Comparison of ENCODE assay signal across 9 mouse cellular contexts in genomic region chr12:8922369-8923124, GRCm38 (mm10). TPM values are rescaled to one million over a fixed set of nuclear protein-coding genes. Genes with fewer than 3 reads are reported as not detected.
DNase-seq lines count a peak whose midpoint lies in the region; ATAC-seq and TF ChIP-seq lines count a peak whose summit lies in the region.
"Had no signal": no experiment of that assay in that cellular context is flagged by ENCODE, and none has a peak within 500 bp of the region (broad histone marks: within the 10 kb centered on the region; RNA-seq: fewer than 3 reads in every experiment).

No protein-coding gene starts in this region.

- no peak for ATAC-seq in limb, embryonic 11.5 days (ENCODE audit: insufficient number of reproducible peaks, low FRiP score, low TSS enrichment, low read depth)
- no peak for ATAC-seq in neural tube, embryonic 13.5 days (ENCODE audit: low read depth)

- peak overlapping the region; percentile 71 for H3K4me3 ChIP-seq in cerebellum, adult 2 months (replicated peaks; ENCODE audit: insufficient read depth, low read depth, low read length)
- peak overlapping the region; percentile 81 for H3K4me3 ChIP-seq in limb, embryonic 11.5 days (ENCODE audit: low read depth, low read length)
- peak overlapping the region; percentile 68 for H3K4me3 ChIP-seq in neural tube, embryonic 13.5 days

- no peak for TF ChIP-seq POLR2A in cerebellum, adult 2 months (IDR thresholded peaks at IDR 0.05; ENCODE audit: borderline replicate concordance, insufficient read depth, low read length)

- peaks cover 4% of the 10 kb centered on the region; the same call in 1 of the 2 replicates for H3K36me3 ChIP-seq in limb, embryonic 11.5 days (ENCODE audit: control insufficient read depth, insufficient read depth, low read length)
- H3K36me3 ChIP-seq in neural tube, embryonic 13.5 days: 0 out of 2 replicates have a peak, but pooled peaks cover 4% of the 10 kb centered on the region

- no peak for TF ChIP-seq CTCF in cerebellum, adult 2 months (IDR thresholded peaks at IDR 0.05; ENCODE audit: borderline replicate concordance, insufficient read depth, low read depth, low read length)

- under 1% methylated on average over 30 of the region's 30 CpGs for WGBS in cerebellum, adult 2 months
- WGBS in limb, embryonic 11.5 days: 4% methylated on average over 30 of the region's 30 CpGs
- 5% methylated on average over 30 of the region's 30 CpGs for WGBS in neural tube, embryonic 13.5 days

- peak overlapping the region; percentile 93 for H3K4me2 ChIP-seq in limb, embryonic 11.5 days (ENCODE audit: low read depth, severe bottlenecking)
- peak overlapping the region; percentile 78 for H3K4me2 ChIP-seq in neural tube, embryonic 13.5 days

- intact Hi-C loops in gastrocnemius, postnatal 14 days (cut with DNase I; ENCODE audit: low total_unique reads): no loop called here

- H3K27me3 ChIP-seq in cerebellum, adult 2 months (ENCODE audit: control insufficient read depth, insufficient read depth, low read length): no peaks in the 10 kb centered on the region
- no peaks in the 10 kb centered on the region for H3K27me3 ChIP-seq in limb, embryonic 11.5 days (ENCODE audit: control insufficient read depth, insufficient read depth, low read length)
- no peaks in the 10 kb centered on the region for H3K27me3 ChIP-seq in neural tube, embryonic 13.5 days

- peak in 1 of 2 experiments; percentile 36 for DNase-seq in cerebellum, adult 2 months
- no peak for DNase-seq in cerebellum, postnatal 25 days
- peak; percentile 35 for DNase-seq in thymus, postnatal 14 days
- no peak for DNase-seq in thymus, postnatal 25 days
- DNase-seq in limb, embryonic 11.5 days (ENCODE audit: low spot score): no peak
- DNase-seq in gastrocnemius, postnatal 14 days: no peak
- no peak for DNase-seq in cerebellum, adult 9-11 months

- peak overlapping the region; percentile 94 for H3K9ac ChIP-seq in limb, embryonic 11.5 days (ENCODE audit: low read length)
- H3K9ac ChIP-seq in neural tube, embryonic 13.5 days: peak overlapping the region; percentile 85

- H3K27ac ChIP-seq in cerebellum, adult 2 months (ENCODE audit: insufficient read depth, low read length): peak overlapping the region; percentile 90
- peak overlapping the region; percentile 96 for H3K27ac ChIP-seq in limb, embryonic 11.5 days (replicated peaks; ENCODE audit: low read depth, low read length)
- H3K27ac ChIP-seq in neural tube, embryonic 13.5 days (replicated peaks): peak overlapping the region; percentile 97

- H3K9me3 ChIP-seq in limb, embryonic 11.5 days (ENCODE audit: control insufficient read depth, low read length): no peaks in the 10 kb centered on the region
- no peaks in the 10 kb centered on the region for H3K9me3 ChIP-seq in neural tube, embryonic 13.5 days

- H3K4me1 ChIP-seq in cerebellum, adult 2 months (ENCODE audit: control insufficient read depth, insufficient read depth, low read length): peaks cover 4% of the 10 kb centered on the region; the same call in 1 of the 2 replicates
- peaks cover 18% of the 10 kb centered on the region for H3K4me1 ChIP-seq in limb, embryonic 11.5 days (ENCODE audit: control insufficient read depth, insufficient read depth, low read length)
- H3K4me1 ChIP-seq in neural tube, embryonic 13.5 days (replicated peaks): peaks cover 41% of the 10 kb centered on the region

RNA-seq across cellular contexts. Expression of gene Laptm4a, which starts 1.1 kb away (rescaled TPM):
- polyA plus RNA-seq in cerebellum, adult 2 months (2012; rRNA removed): 258 and 268 TPM in 2 replicates
- 202 and 212 TPM in 2 replicates for polyA plus RNA-seq in limb, embryonic 11.5 days (2014; fragmentation: Nextera tagmentation; extraction: Ambion mirVana)
- polyA plus RNA-seq in neural tube, embryonic 13.5 days (2015; fragmentation: Nextera tagmentation; extraction: Ambion mirVana): 235 and 251 TPM in 2 replicates
- 100 to 1,000 TPM; 303 to 334 TPM for total RNA-seq in gastrocnemius, postnatal 14 days (2021)

RNA-seq across cellular contexts. Expression of gene Matn3, which starts 25.2 kb away (rescaled TPM):
- not detected in 2 replicates for polyA plus RNA-seq in cerebellum, adult 2 months (2012; rRNA removed)
- 3.8 and 5.0 TPM in 2 replicates for polyA plus RNA-seq in limb, embryonic 11.5 days (2014; fragmentation: Nextera tagmentation; extraction: Ambion mirVana)
- polyA plus RNA-seq in neural tube, embryonic 13.5 days (2015; fragmentation: Nextera tagmentation; extraction: Ambion mirVana): 1.4 and 1.9 TPM in 2 replicates
- total RNA-seq in gastrocnemius, postnatal 14 days (2021): under 1 TPM; 0.64 to 0.70 TPM
- polyA plus RNA-seq: gonadal fat pad, adult 2 months had no signal

RNA-seq across cellular contexts. Expression of gene Wdr35, which starts 51.1 kb away (rescaled TPM):
- 14.4 and 15.1 TPM in 2 replicates for polyA plus RNA-seq in cerebellum, adult 2 months (2012; rRNA removed)
- polyA plus RNA-seq in limb, embryonic 11.5 days (2014; fragmentation: Nextera tagmentation; extraction: Ambion mirVana): 27.3 and 31.1 TPM in 2 replicates
- 15.4 and 22.0 TPM in 2 replicates for polyA plus RNA-seq in neural tube, embryonic 13.5 days (2015; fragmentation: Nextera tagmentation; extraction: Ambion mirVana)
- 10 to 100 TPM; 11.4 to 14.4 TPM for total RNA-seq in gastrocnemius, postnatal 14 days (2021)
